Mouse (Mus musculus): ENCODE results near the gene Scn8a.

- TF ChIP-seq POLR2A (IDR thresholded peaks at IDR 0.05; ENCODE audit: borderline replicate concordance, low read depth, low read length) (no peak), CTCF (IDR thresholded peaks at IDR 0.05; ENCODE audit: low read depth, low read length) (no peak)
Observed at GRCm38 (mm10) chr15:101075656-101076055, 206.0 kb downstream of the Scn8a start.
